Mouse (Mus musculus) macrophage (primary cell): ENCODE data around the gene Plekho2. TPM values are rescaled to one million over a fixed set of nuclear protein-coding genes. Genes with fewer than 3 reads are reported as not detected.

Experiments used
- H3K27ac ChIP-seq: fragments of 350-480 bp; formaldehyde crosslinking; 2 replicates; pipeline ENCODE4 v1.9.0; 2021
- H3K36me3 ChIP-seq: fragments of 350-480 bp; formaldehyde crosslinking; 2 replicates; pipeline ENCODE4 v1.9.0; 2021; ENCODE audit errors: inconsistent target
- H3K4me3 ChIP-seq: fragments of 350-480 bp; formaldehyde crosslinking; 2 replicates; pipeline ENCODE4 v1.9.0; 2021; ENCODE audit errors: inconsistent target
- H3K79me2 ChIP-seq: fragments of 350-480 bp; formaldehyde crosslinking; 2 replicates; pipeline ENCODE4 v1.9.0; 2021; ENCODE audit errors: inconsistent target
- WGBS: methylation state at CpG from one replicate; pipeline ENCODE4 v1.1.7; 2026; ENCODE audit warnings: inconsistent platforms; ENCODE audit not compliant: missing documents; 5-methylcytosine and 5-hydroxymethylcytosine counted together
- polyA plus RNA-seq: library from polyadenylated mRNA; stranded (reverse); fragments of 250-400 nt; gene quantifications from 3 replicates; pipeline ENCODE4 v1.2.4, GENCODE M21; 2018; ENCODE audit warnings: inconsistent platforms

Plekho2 gene
- polyA plus RNA-seq, 1 experiment from 2014 or later = 316 TPM

- no peak overlapping the region for H3K4me3 ChIP-seq
- 89% methylated on average over 2 of the region's 2 CpGs for WGBS
- peaks cover 37% of the 10 kb centered on the region for H3K36me3 ChIP-seq
- H3K27ac ChIP-seq = peak overlapping the region; percentile 100
- H3K79me2 ChIP-seq = peaks cover 45% of the 10 kb centered on the region
These were observed 27.1 kb downstream of the Plekho2 start for GRCm38 (mm10) chr9:65552711-65553110.

- peak overlapping the region; percentile 100 for H3K27ac ChIP-seq
- H3K79me2 ChIP-seq = peaks cover 40% of the 10 kb centered on the region
- no peak overlapping the region for H3K4me3 ChIP-seq
- WGBS = 1% methylated on average over 5 of the region's 5 CpGs
- H3K36me3 ChIP-seq = peaks cover 31% of the 10 kb centered on the region
These were observed 27.7 kb downstream of the Plekho2 start for GRCm38 (mm10) chr9:65552141-65552540.

GRCm38 (mm10) chr9:65551035-65551434 is 28.8 kb downstream of the Plekho2 start:
- H3K27ac ChIP-seq = peak overlapping the region; percentile 100
- 0% methylated on average over 1 of the region's 5 CpGs for WGBS
- H3K36me3 ChIP-seq = peaks cover 20% of the 10 kb centered on the region
- peaks cover 28% of the 10 kb centered on the region for H3K79me2 ChIP-seq
- H3K4me3 ChIP-seq = no peak overlapping the region

GRCm38 (mm10) chr9:65550079-65550831 is 29.6 kb downstream of the Plekho2 start:
- WGBS = 40% methylated on average over 6 of the region's 7 CpGs
- Histone ChIP-seq H3K36me3 (peaks cover 12% of the 10 kb centered on the region), H3K4me3 (no peak overlapping the region)

GRCm38 (mm10) chr9:65549643-65550042 is 30.2 kb downstream of the Plekho2 start:
- 59% methylated on average over 5 of the region's 5 CpGs for WGBS
- H3K79me2 ChIP-seq = peaks cover 19% of the 10 kb centered on the region
- peaks cover 6% of the 10 kb centered on the region; the same call in 1 of the 2 replicates for H3K36me3 ChIP-seq
- H3K4me3 ChIP-seq = no peak overlapping the region
- H3K27ac ChIP-seq = peak overlapping the region; percentile 100

More at GRCm38 (mm10) chr9:65550079-65550831, 29.6 kb downstream of the Plekho2 start:
- Histone ChIP-seq H3K27ac (peak overlapping the region; percentile 100), H3K79me2 (peaks cover 21% of the 10 kb centered on the region)

- H3K36me3 ChIP-seq = peaks cover 1% of the 10 kb centered on the region; the same call in 1 of the 2 replicates
- H3K27ac ChIP-seq = peak overlapping the region; percentile 100
These were observed 30.7 kb downstream of the Plekho2 start for GRCm38 (mm10) chr9:65549139-65549538.

GRCm38 (mm10) chr9:65548311-65548710 is 31.5 kb downstream of the Plekho2 start:
- Histone ChIP-seq H3K79me2 (peaks cover 8% of the 10 kb centered on the region; the same call in 1 of the 2 replicates), H3K36me3 (no peaks in the 10 kb centered on the region), H3K4me3 (no peak overlapping the region), H3K27ac (peak overlapping the region; percentile 100)
- 82% methylated on average over 8 of the region's 8 CpGs for WGBS

More at GRCm38 (mm10) chr9:65549139-65549538, 30.7 kb downstream of the Plekho2 start:
- H3K79me2 ChIP-seq = peaks cover 16% of the 10 kb centered on the region
- 91% methylated on average over 3 of the region's 3 CpGs for WGBS
- no peak overlapping the region for H3K4me3 ChIP-seq

- Histone ChIP-seq H3K79me2 (peaks cover 7% of the 10 kb centered on the region; the same call in 1 of the 2 replicates), H3K4me3 (no peak overlapping the region), H3K27ac (peak overlapping the region; percentile 100), H3K36me3 (no peaks in the 10 kb centered on the region)
- WGBS = 25% methylated on average over 4 of the region's 4 CpGs
These were observed 32.0 kb downstream of the Plekho2 start for GRCm38 (mm10) chr9:65547844-65548243.

- Histone ChIP-seq H3K36me3 (no peaks in the 10 kb centered on the region), H3K27ac (peak overlapping the region; percentile 100), H3K4me3 (no peak overlapping the region), H3K79me2 (peaks cover 7% of the 10 kb centered on the region; the same call in 1 of the 2 replicates)
- WGBS = 92% methylated on average over 5 of the region's 5 CpGs
These were observed 32.7 kb downstream of the Plekho2 start for GRCm38 (mm10) chr9:65547111-65547510.

- Histone ChIP-seq H3K36me3 (no peaks in the 10 kb centered on the region), H3K27ac (peak overlapping the region; percentile 100), H3K4me3 (no peak overlapping the region), H3K79me2 (peaks cover 7% of the 10 kb centered on the region; the same call in 1 of the 2 replicates)
- WGBS = 9% methylated on average over 4 of the region's 4 CpGs
These were observed 33.5 kb downstream of the Plekho2 start for GRCm38 (mm10) chr9:65546413-65546695.

- WGBS = 37% methylated on average over 10 of the region's 10 CpGs
These were observed 34.0 kb downstream of the Plekho2 start for GRCm38 (mm10) chr9:65545635-65546412.

GRCm38 (mm10) chr9:65542111-65542524 is 37.7 kb downstream of the Plekho2 start:
- no peak overlapping the region; the same call in 1 of the 2 replicates for H3K4me3 ChIP-seq
- H3K27ac ChIP-seq = peak overlapping the region; percentile 100
- no peaks in the 10 kb centered on the region for H3K36me3 ChIP-seq
- 2% methylated on average over 7 of the region's 7 CpGs for WGBS
- H3K79me2 ChIP-seq = peaks cover 7% of the 10 kb centered on the region; the same call in 1 of the 2 replicates

More at GRCm38 (mm10) chr9:65545635-65546412, 34.0 kb downstream of the Plekho2 start:
- peak overlapping the region; percentile 100 for H3K27ac ChIP-seq
- H3K36me3 ChIP-seq = no peaks in the 10 kb centered on the region
- H3K4me3 ChIP-seq = no peak overlapping the region
- peaks cover 7% of the 10 kb centered on the region; the same call in 1 of the 2 replicates for H3K79me2 ChIP-seq

GRCm38 (mm10) chr9:65541126-65542068 is 38.4 kb downstream of the Plekho2 start:
- 7% methylated on average over 13 of the region's 13 CpGs for WGBS

GRCm38 (mm10) chr9:65539697-65540096 is 40.1 kb downstream of the Plekho2 start:
- H3K36me3 ChIP-seq = no peaks in the 10 kb centered on the region
- peak overlapping the region; percentile 100 for H3K27ac ChIP-seq
- no peak overlapping the region for H3K4me3 ChIP-seq
- 88% methylated on average over 9 of the region's 9 CpGs for WGBS
- peaks cover 3% of the 10 kb centered on the region; the same call in 1 of the 2 replicates for H3K79me2 ChIP-seq

More at GRCm38 (mm10) chr9:65541126-65542068, 38.4 kb downstream of the Plekho2 start:
- Histone ChIP-seq H3K4me3 (no peak overlapping the region; the same call in 1 of the 2 replicates), H3K36me3 (no peaks in the 10 kb centered on the region), H3K27ac (peak overlapping the region; percentile 100), H3K79me2 (peaks cover 7% of the 10 kb centered on the region; the same call in 1 of the 2 replicates)
